Mouse (Mus musculus) monocyte, adult 5-6 weeks (primary cell): Measurements from ENCODE around the gene Olfr1396. TPM values are rescaled to one million over a fixed set of nuclear protein-coding genes. Genes with fewer than 3 reads are reported as not detected.
"Not testable (repeated sequence)": the region's sequence is repeated elsewhere in the genome, so short reads cannot be mapped to it uniquely, and the experiment has no call there.

Experiments
- ATAC-seq: fragments of 153-309, 156-312 bp; replicated peaks from 2 replicates; pipeline ENCODE4 v1.8.0; 2017; ENCODE audit warnings: mild to moderate bottlenecking; ENCODE audit not compliant: low TSS enrichment, insufficient number of reproducible peaks, severe bottlenecking, poor library complexity, low FRiP score
- total RNA-seq: library from RNA; stranded (forward); fragments of 200-1000, 200-491, 200-594 nt; gene quantifications from 3 replicates; pipeline ENCODE4 v1.2.3, GENCODE M21; 2017

The Olfr1396 gene
- total RNA-seq, 1 experiment from 2014 or later = not detected

GRCm38 (mm10) chr11:49068358-49068757 lies 46.3 kb downstream of the Olfr1396 start:
- ATAC-seq = no peak

DNA sequence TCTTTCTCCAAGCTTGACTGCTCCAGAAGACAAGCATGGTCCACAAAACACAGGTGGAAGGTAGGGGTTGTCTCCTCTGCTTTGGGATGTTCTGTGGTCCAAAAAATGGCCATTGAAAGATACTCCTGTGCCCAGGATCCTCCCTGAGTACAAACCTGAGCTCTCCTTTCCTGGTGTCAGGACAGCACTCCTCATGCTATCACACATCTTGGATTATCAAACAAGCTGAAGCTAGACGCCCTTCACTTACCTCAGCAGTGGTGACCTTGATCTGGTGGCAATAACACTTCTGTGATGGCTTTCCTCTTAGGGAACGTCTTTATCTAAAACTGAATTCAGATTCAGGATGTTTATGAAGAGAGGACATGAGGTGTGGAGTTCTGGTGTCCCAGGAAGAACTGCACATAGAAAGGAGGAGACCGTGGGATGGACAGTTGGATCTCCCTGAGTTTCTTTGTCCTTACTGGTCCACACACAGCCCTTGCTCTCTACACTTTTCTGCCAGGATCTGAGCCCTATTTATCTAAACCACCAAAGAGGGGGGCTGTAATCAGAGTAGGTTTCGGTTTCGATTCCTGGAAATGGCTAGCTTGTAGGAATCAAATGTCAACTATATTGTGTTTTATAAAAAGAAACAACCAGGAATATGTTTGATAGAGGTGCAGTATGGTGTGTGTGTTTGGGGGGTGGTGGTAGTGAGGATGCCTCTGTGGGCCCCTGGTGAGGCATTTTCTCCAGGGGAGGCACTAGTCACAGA lies 50.8 kb downstream of the Olfr1396 start, which contains the start of gene Tgtp2:
Gene Tgtp2, minus strand, starts transcription at position 494 of the 757 bp plus-strand sequence.
- ATAC-seq = not testable (repeated sequence)

- ATAC-seq = not testable (repeated sequence)
Observed at GRCm38 (mm10) chr11:49061865-49062264, 52.8 kb downstream of the Olfr1396 start.

DNA sequence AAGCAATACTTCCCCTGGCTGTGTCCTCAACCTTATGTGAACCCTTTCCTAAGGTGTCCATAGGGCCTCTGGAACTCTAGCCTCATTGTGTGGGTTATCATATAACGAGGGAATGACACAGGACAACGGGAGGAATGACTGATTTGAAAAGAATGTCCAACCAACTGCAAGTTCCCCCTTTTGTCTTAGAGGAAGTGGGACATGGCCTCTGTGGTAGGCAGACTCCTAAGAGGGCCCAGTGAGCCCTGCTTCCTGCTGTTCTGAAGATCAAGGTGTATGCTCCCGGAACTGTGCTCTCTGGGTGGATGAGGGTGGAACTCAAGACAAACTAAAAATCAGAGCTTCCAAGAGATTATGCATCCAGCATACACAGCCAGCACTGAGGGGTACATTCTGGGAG lies 54.6 kb downstream of the Olfr1396 start:
- peak; percentile 55 for ATAC-seq

Other genes starting within 250 kb of the Olfr1396 start
- gene Irgm1, start 243.2 kb downstream of the Olfr1396 start, total RNA-seq = 36.6 to 51.0 TPM (median 48.9 TPM) in 3 replicates
- gene Gm5431, start 212.7 kb downstream of the Olfr1396 start, total RNA-seq = 6.7 to 9.7 TPM (median 8.8 TPM) in 3 replicates
- 32.3 to 73.6 TPM (median 37.8 TPM) in 3 replicates for gene Psme2b, start 168.7 kb downstream of the Olfr1396 start, total RNA-seq
- gene Olfr56, start 136.0 kb downstream of the Olfr1396 start, total RNA-seq = 0.29 to 2.8 TPM (median 0.85 TPM) in 3 replicates
- gene 9930111J21Rik1, start 135.5 kb downstream of the Olfr1396 start, total RNA-seq = 33.5 to 71.5 TPM (median 41.1 TPM) in 3 replicates
- gene Gm12185, start 122.6 kb downstream of the Olfr1396 start, total RNA-seq = 0.10 to 1.4 TPM in 2 of 3 replicates, not detected in the other
- gene Tgtp1, start 120.7 kb downstream of the Olfr1396 start, total RNA-seq = 1.3 to 3.0 TPM (median 1.7 TPM) in 3 replicates
- gene 9930111J21Rik2, start 63.6 kb downstream of the Olfr1396 start, total RNA-seq = 84.2 to 227 TPM (median 114 TPM) in 3 replicates
- 15.9 to 85.7 TPM (median 25.2 TPM) in 3 replicates for gene Tgtp2, start 50.7 kb downstream of the Olfr1396 start, total RNA-seq
- gene Ifi47, start 38.3 kb downstream of the Olfr1396 start, total RNA-seq = 23.6 to 98.9 TPM (median 35.3 TPM) in 3 replicates
- gene Olfr1395, start 27.4 kb upstream of the Olfr1396 start, total RNA-seq = not detected in 3 replicates
- gene Olfr1394, start 39.5 kb upstream of the Olfr1396 start, total RNA-seq = not detected in 3 replicates
- 0.75 to 2.2 TPM (median 0.78 TPM) in 3 replicates for gene Btnl9, start 72.3 kb upstream of the Olfr1396 start, total RNA-seq
- 96.4 to 134 TPM (median 134 TPM) in 3 replicates for gene Zfp62, start 88.4 kb upstream of the Olfr1396 start, total RNA-seq
- 58.6 to 80.8 TPM (median 72.0 TPM) in 3 replicates for gene Mgat1, start 129.3 kb upstream of the Olfr1396 start, total RNA-seq
- 2.0 TPM in 1 of 3 replicates, not detected in the others for gene Olfr1393, start 163.4 kb upstream of the Olfr1396 start, total RNA-seq
- gene Olfr1392, start 170.4 kb upstream of the Olfr1396 start, total RNA-seq = not detected in 3 replicates
- gene Olfr10, start 189.9 kb upstream of the Olfr1396 start, total RNA-seq = not detected in 3 replicates
- not detected in 3 replicates for gene Olfr1391, start 207.9 kb upstream of the Olfr1396 start, total RNA-seq
- gene Olfr1390, start 220.3 kb upstream of the Olfr1396 start, total RNA-seq = not detected in 3 replicates